Comparison of ENCODE assay signal across 13 mouse cellular contexts in genomic region chrX:157644700-157645099, GRCm38 (mm10). TPM values are rescaled to one million over a fixed set of nuclear protein-coding genes. Genes with fewer than 3 reads are reported as not detected.
DNase-seq lines count a peak whose midpoint lies in the region; ATAC-seq lines count a peak whose summit lies in the region.
"Had no signal": no experiment of that assay in that cellular context is flagged by ENCODE, and none has a peak within 500 bp of the region (broad histone marks: within the 10 kb centered on the region; RNA-seq: fewer than 3 reads in every experiment).

No protein-coding gene starts in this region.

- ATAC-seq in hindbrain, embryonic 16.5 days, result 0 out of 2 replicates have a peak, but pooled peaks have one; percentile 11
- ATAC-seq in hindbrain, embryonic 14.5 days (ENCODE audit: low FRiP score), result no peak
- ATAC-seq in midbrain, embryonic 12.5 days (ENCODE audit: low FRiP score, low read depth), result peak; percentile 19; the same call in 1 of the 2 replicates
- no peak for ATAC-seq in midbrain, embryonic 16.5 days
- ATAC-seq in megakaryocyte progenitor cell, adult 5-6 weeks (replicated peaks; ENCODE audit: poor library complexity), result peak; percentile 42

- H3K36me3 ChIP-seq in hindbrain, embryonic 16.5 days (ENCODE audit: control insufficient read depth, insufficient read depth, low read length), result no peaks in the 10 kb centered on the region
- H3K36me3 ChIP-seq in hindbrain, embryonic 14.5 days (replicated peaks; ENCODE audit: control insufficient read depth, insufficient read depth), result no peaks in the 10 kb centered on the region
- H3K36me3 ChIP-seq in midbrain, embryonic 12.5 days, result no peaks in the 10 kb centered on the region
- no peaks in the 10 kb centered on the region for H3K36me3 ChIP-seq in midbrain, embryonic 16.5 days (ENCODE audit: control insufficient read depth, insufficient read depth, low read length)
- H3K36me3 ChIP-seq: embryonic facial prominence, embryonic 13.5 days; forebrain, embryonic 12.5 days; heart, embryonic 10.5 days; hindbrain, embryonic 12.5 days had no signal

- H3K9ac ChIP-seq in hindbrain, embryonic 16.5 days (ENCODE audit: low read depth, low read length), result no peak overlapping the region
- no peak overlapping the region for H3K9ac ChIP-seq in hindbrain, embryonic 14.5 days
- H3K9ac ChIP-seq in midbrain, embryonic 12.5 days (replicated peaks), result no peak overlapping the region
- H3K9ac ChIP-seq in midbrain, embryonic 16.5 days (ENCODE audit: low read depth, low read length), result no peak overlapping the region
- H3K9ac ChIP-seq: embryonic facial prominence, embryonic 13.5 days; forebrain, embryonic 12.5 days; hindbrain, embryonic 12.5 days had no signal

- no peak overlapping the region for H3K4me3 ChIP-seq in hindbrain, embryonic 16.5 days (ENCODE audit: low read length)
- no peak overlapping the region for H3K4me3 ChIP-seq in hindbrain, embryonic 14.5 days (replicated peaks; ENCODE audit: low read length)
- H3K4me3 ChIP-seq in midbrain, embryonic 12.5 days, result no peak overlapping the region
- H3K4me3 ChIP-seq in midbrain, embryonic 16.5 days (ENCODE audit: low read depth, low read length), result no peak overlapping the region
- H3K4me3 ChIP-seq: embryonic facial prominence, embryonic 13.5 days; forebrain, embryonic 12.5 days; gastrocnemius, adult 2 months; heart, embryonic 10.5 days; hindbrain, embryonic 12.5 days had no signal

- H3K4me1 ChIP-seq in hindbrain, embryonic 16.5 days (ENCODE audit: control insufficient read depth, insufficient read depth, low read depth, low read length), result no peaks in the 10 kb centered on the region
- no peaks in the 10 kb centered on the region for H3K4me1 ChIP-seq in hindbrain, embryonic 14.5 days (replicated peaks; ENCODE audit: control insufficient read depth, insufficient read depth, low read length)
- H3K4me1 ChIP-seq in midbrain, embryonic 12.5 days, result no peaks in the 10 kb centered on the region
- H3K4me1 ChIP-seq in midbrain, embryonic 16.5 days (ENCODE audit: control insufficient read depth, insufficient read depth, low read length), result no peaks in the 10 kb centered on the region
- H3K4me1 ChIP-seq: embryonic facial prominence, embryonic 13.5 days; forebrain, embryonic 12.5 days; heart, embryonic 10.5 days; hindbrain, embryonic 12.5 days had no signal

- no peaks in the 10 kb centered on the region for H3K27me3 ChIP-seq in hindbrain, embryonic 16.5 days (replicated peaks; ENCODE audit: control insufficient read depth, insufficient read depth, low read length)
- H3K27me3 ChIP-seq in hindbrain, embryonic 14.5 days (ENCODE audit: control insufficient read depth, insufficient read depth, low read length), result no peaks in the 10 kb centered on the region
- H3K27me3 ChIP-seq in midbrain, embryonic 12.5 days, result no peaks in the 10 kb centered on the region
- H3K27me3 ChIP-seq in midbrain, embryonic 16.5 days (ENCODE audit: control insufficient read depth, insufficient read depth, low read depth, low read length), result no peaks in the 10 kb centered on the region
- H3K27me3 ChIP-seq: forebrain, embryonic 12.5 days; hindbrain, embryonic 12.5 days had no signal

- no peaks in the 10 kb centered on the region for H3K9me3 ChIP-seq in hindbrain, embryonic 16.5 days (ENCODE audit: control insufficient read depth, low read length)
- H3K9me3 ChIP-seq in hindbrain, embryonic 14.5 days (ENCODE audit: control insufficient read depth, low read length), result no peaks in the 10 kb centered on the region
- H3K9me3 ChIP-seq in midbrain, embryonic 12.5 days, result no peaks in the 10 kb centered on the region
- no peaks in the 10 kb centered on the region for H3K9me3 ChIP-seq in midbrain, embryonic 16.5 days (replicated peaks; ENCODE audit: control insufficient read depth, low read length, poor library complexity, severe bottlenecking)
- H3K9me3 ChIP-seq: embryonic facial prominence, embryonic 13.5 days; forebrain, embryonic 12.5 days; heart, embryonic 10.5 days; hindbrain, embryonic 12.5 days had no signal

- H3K27ac ChIP-seq in hindbrain, embryonic 16.5 days (ENCODE audit: low read depth, low read length), result no peak overlapping the region
- no peak overlapping the region for H3K27ac ChIP-seq in hindbrain, embryonic 14.5 days
- no peak overlapping the region for H3K27ac ChIP-seq in midbrain, embryonic 12.5 days (replicated peaks)
- no peak overlapping the region for H3K27ac ChIP-seq in midbrain, embryonic 16.5 days (ENCODE audit: low read length)
- H3K27ac ChIP-seq: embryonic facial prominence, embryonic 13.5 days; forebrain, embryonic 12.5 days; gastrocnemius, adult 2 months; heart, embryonic 10.5 days; hindbrain, embryonic 12.5 days had no signal

- no peak overlapping the region for H3K4me2 ChIP-seq in hindbrain, embryonic 16.5 days (ENCODE audit: low read length)
- H3K4me2 ChIP-seq in hindbrain, embryonic 14.5 days (replicated peaks), result no peak overlapping the region
- H3K4me2 ChIP-seq in midbrain, embryonic 12.5 days (replicated peaks), result no peak overlapping the region
- H3K4me2 ChIP-seq in midbrain, embryonic 16.5 days (ENCODE audit: low read length), result no peak overlapping the region
- H3K4me2 ChIP-seq: embryonic facial prominence, embryonic 13.5 days; forebrain, embryonic 12.5 days; hindbrain, embryonic 12.5 days had no signal

- DNase-seq in hindbrain, embryonic 14.5 days (ENCODE audit: low spot score), result no peak
- DNase-seq in gastrocnemius, adult 8-10 months (ENCODE audit: low spot score in 2 of 2), result no peak
- no peak for DNase-seq in right cerebral cortex, adult 18-20 months

- 74% methylated on average over 4 of the region's 4 CpGs for WGBS in hindbrain, embryonic 16.5 days
- 72% methylated on average over 4 of the region's 4 CpGs for WGBS in hindbrain, embryonic 14.5 days
- 81% methylated on average over 4 of the region's 4 CpGs for WGBS in midbrain, embryonic 12.5 days
- WGBS in midbrain, embryonic 16.5 days, result 86% methylated on average over 4 of the region's 4 CpGs

RNA-seq across cellular contexts. Expression of gene Mbtps2, which starts 46.2 kb away (rescaled TPM):
- polyA plus RNA-seq in hindbrain, embryonic 16.5 days (2015; fragmentation: Nextera tagmentation; extraction: Ambion mirVana), result 25.9 and 30.1 TPM in 2 replicates
- polyA plus RNA-seq in hindbrain, embryonic 14.5 days (2014; fragmentation: Nextera tagmentation; extraction: Ambion mirVana), result 35.7 and 39.3 TPM in 2 replicates
- 23.0 and 24.4 TPM in 2 replicates for polyA plus RNA-seq in midbrain, embryonic 12.5 days (2016; fragmentation: Nextera tagmentation; extraction: Ambion mirVana)
- polyA plus RNA-seq in midbrain, embryonic 16.5 days (2015; fragmentation: Nextera tagmentation; extraction: Ambion mirVana), result 32.5 and 33.4 TPM in 2 replicates
- 24.9 and 28.4 TPM in 2 replicates for total RNA-seq in megakaryocyte progenitor cell, adult 5-6 weeks (2015)
- total RNA-seq in megakaryocyte progenitor cell, adult 5-6 weeks (2017), result 9.5 and 14.1 TPM in 2 replicates
- total RNA-seq in gastrocnemius, adult 8-10 months (2022), result 10 to 100 TPM; 14.9 to 19.7 (median 17.4) TPM

RNA-seq across cellular contexts. Expression of gene Smpx, which starts 54.0 kb away (rescaled TPM):
- 2.6 TPM in 1 of 2 replicates, not detected in the other for polyA plus RNA-seq in hindbrain, embryonic 16.5 days (2015; fragmentation: Nextera tagmentation; extraction: Ambion mirVana)
- not detected in 2 replicates for polyA plus RNA-seq in hindbrain, embryonic 14.5 days (2014; fragmentation: Nextera tagmentation; extraction: Ambion mirVana)
- 0.38 TPM in 1 of 2 replicates, not detected in the other for polyA plus RNA-seq in midbrain, embryonic 12.5 days (2016; fragmentation: Nextera tagmentation; extraction: Ambion mirVana)
- not detected in 2 replicates for polyA plus RNA-seq in midbrain, embryonic 16.5 days (2015; fragmentation: Nextera tagmentation; extraction: Ambion mirVana)
- not detected in 2 replicates for total RNA-seq in megakaryocyte progenitor cell, adult 5-6 weeks (2015)
- not detected in 2 replicates for total RNA-seq in megakaryocyte progenitor cell, adult 5-6 weeks (2017)
- 100 to 1,000 TPM; 327 to 393 (median 357) TPM for total RNA-seq in gastrocnemius, adult 8-10 months (2022)
- total RNA-seq: ES-E14 had no signal
- polyA plus RNA-seq: forebrain, embryonic 12.5 days had no signal

Comparison
In these comparisons a context has a peak if more than half of its experiments do, and no peak if none do; other contexts are left out.
1. ATAC-seq: peak in hindbrain, embryonic 16.5 days (single experiment), midbrain, embryonic 12.5 days (single experiment) and megakaryocyte progenitor cell, adult 5-6 weeks (single experiment); none in hindbrain, embryonic 14.5 days (single experiment) and midbrain, embryonic 16.5 days (single experiment).